Mouse (Mus musculus) limb, embryonic 15.5 days (tissue): ENCODE data around the gene Olfr972. TPM values are rescaled to one million over a fixed set of nuclear protein-coding genes. Genes with fewer than 3 reads are reported as not detected.
"Not testable (repeated sequence)": the region's sequence is repeated elsewhere in the genome, so short reads cannot be mapped to it uniquely, and the experiment has no call there.

ENCODE experiments used
- ATAC-seq: fragments of 200-750 bp; cut with Nextera tagmentation; 2 replicates; pipeline ENCODE4 v1.8.0; 2017; ENCODE audit warnings: low read depth, moderate TSS enrichment; ENCODE audit not compliant: insufficient number of reproducible peaks, low FRiP score, low TSS enrichment
- H3K27ac ChIP-seq: fragments of 300-500 bp; sonication (generic); 2 replicates; pipeline ENCODE4 v1.5.1; 2015; ENCODE audit warnings: moderate library complexity, mild to moderate bottlenecking, inconsistent platforms
- H3K27me3 ChIP-seq: fragments of 300-500 bp; sonication (generic); 2 replicates; pipeline ENCODE4 v1.6.1; 2015; ENCODE audit warnings: inconsistent platforms
- H3K36me3 ChIP-seq: fragments of 300-500 bp; sonication (generic); 2 replicates; pipeline ENCODE4 v1.6.1; 2015; ENCODE audit warnings: inconsistent platforms
- H3K4me1 ChIP-seq: fragments of 300-500 bp; sonication (generic); 2 replicates; pipeline ENCODE4 v1.6.1; 2015; ENCODE audit warnings: inconsistent platforms
- H3K4me2 ChIP-seq: fragments of 300-500 bp; sonication (generic); 2 replicates; pipeline ENCODE4 v1.6.1; 2015; ENCODE audit warnings: mild to moderate bottlenecking, inconsistent platforms
- H3K4me3 ChIP-seq: fragments of 300-500 bp; sonication (generic); 2 replicates; pipeline ENCODE4 v1.5.1; 2015; ENCODE audit warnings: mild to moderate bottlenecking, inconsistent platforms
- H3K9ac ChIP-seq: fragments of 300-500 bp; sonication (generic); 2 replicates; pipeline ENCODE4 v1.6.1; 2015; ENCODE audit warnings: inconsistent platforms
- H3K9me3 ChIP-seq: fragments of 300-500 bp; sonication (generic); 2 replicates; pipeline ENCODE4 v1.6.1; 2016; ENCODE audit warnings: inconsistent platforms
- WGBS: fragments of 180-500 bp; shearing (Covaris S2); methylation state at CpG from one replicate; pipeline ENCODE4 v1.1.7; 2015; 5-methylcytosine and 5-hydroxymethylcytosine counted together
- polyA plus RNA-seq: library from polyadenylated mRNA; unstranded; fragments of >200 nt; fragmentation: Nextera tagmentation; extraction: Ambion mirVana; gene quantifications from 2 replicates; pipeline ENCODE4 v1.2.1, GENCODE M21; 2015

Olfr972 gene
- not detected in 2 replicates for polyA plus RNA-seq

GRCm38 (mm10) chr9:39866122-39866521 is at the start of gene Olfr972:
Gene Olfr972 (plus strand): TSS chr9:39866422.
- Histone ChIP-seq H3K4me3 (no peak within 1 kb of the TSS), H3K9me3 (no peaks in the 10 kb centered on the region)
- no peak for ATAC-seq

GRCm38 (mm10) chr9:39836576-39836975 is 29.6 kb upstream of the Olfr972 start, which contains the start of gene Olfr971:
Gene Olfr971 (plus strand): TSS chr9:39836876.
- H3K4me2 ChIP-seq, H3K9ac ChIP-seq, H3K36me3 ChIP-seq, H3K4me1 ChIP-seq, H3K27me3 ChIP-seq, ATAC-seq, H3K9me3 ChIP-seq, H3K4me3 ChIP-seq, H3K27ac ChIP-seq: not testable (repeated sequence)
- 81% methylated on average over 2 of the region's 2 CpGs for WGBS

More at GRCm38 (mm10) chr9:39866122-39866521, at the start of gene Olfr972:
- Histone ChIP-seq H3K4me2 (no peak within 1 kb of the TSS), H3K27me3 (no peaks in the 10 kb centered on the region), H3K9ac (no peak within 1 kb of the TSS), H3K27ac (no peak within 1 kb of the TSS), H3K4me1 (no peaks in the 10 kb centered on the region), H3K36me3 (no peaks in the 10 kb centered on the region)
- 63% methylated on average over 2 of the region's 2 CpGs for WGBS

- 86% methylated on average over 1 of the region's 1 CpGs for whole genome bisulfite sequencing
- H3K9ac ChIP-seq, H3K4me2 ChIP-seq, ATAC-seq, H3K27me3 ChIP-seq, H3K27ac ChIP-seq, H3K9me3 ChIP-seq, H3K4me3 ChIP-seq, H3K4me1 ChIP-seq, H3K36me3 ChIP-seq: not testable (repeated sequence)
These were observed 5.8 kb downstream of the Olfr972 start for GRCm38 (mm10) chr9:39871986-39872385.

- WGBS, result no CpG with 5 or more reads among the region's 4 CpGs
These were observed 11.5 kb downstream of the Olfr972 start for GRCm38 (mm10) chr9:39877541-39878396.

GRCm38 (mm10) chr9:39905106-39905505 is 38.9 kb downstream of the Olfr972 start:
- no peak overlapping the region for H3K4me3 ChIP-seq
- no peak overlapping the region for H3K27ac ChIP-seq
- no peak for ATAC-seq
- no peaks in the 10 kb centered on the region for H3K4me1 ChIP-seq
- no peaks in the 10 kb centered on the region for H3K27me3 ChIP-seq
- no peak overlapping the region for H3K4me2 ChIP-seq
- no peaks in the 10 kb centered on the region for H3K9me3 ChIP-seq
- 75% methylated on average over 6 of the region's 6 CpGs for WGBS
- no peaks in the 10 kb centered on the region for H3K36me3 ChIP-seq
- H3K9ac ChIP-seq, result no peak overlapping the region

More at GRCm38 (mm10) chr9:39877541-39878396, 11.5 kb downstream of the Olfr972 start:
- not testable (repeated sequence) for H3K4me1 ChIP-seq, H3K27ac ChIP-seq, H3K9ac ChIP-seq, H3K4me2 ChIP-seq, H3K4me3 ChIP-seq, H3K36me3 ChIP-seq, H3K27me3 ChIP-seq, H3K9me3 ChIP-seq, ATAC-seq

- no peak for ATAC-seq
- Histone ChIP-seq H3K4me3 (no peak within 1 kb of the TSS), H3K36me3 (no peaks in the 10 kb centered on the region), H3K4me2 (no peak within 1 kb of the TSS), H3K9ac (no peak within 1 kb of the TSS), H3K4me1 (no peaks in the 10 kb centered on the region), H3K27ac (no peak within 1 kb of the TSS), H3K27me3 (no peaks in the 10 kb centered on the region), H3K9me3 (no peaks in the 10 kb centered on the region)
- 68% methylated on average over 2 of the region's 2 CpGs for WGBS
These were observed 40.8 kb downstream of the Olfr972 start, which contains the start of gene Olfr229 for GRCm38 (mm10) chr9:39907036-39907435. Gene Olfr229 (plus strand): TSS chr9:39907336.

- Histone ChIP-seq H3K27me3 (no peaks in the 10 kb centered on the region), H3K9me3 (no peaks in the 10 kb centered on the region), H3K4me3 (no peak overlapping the region), H3K9ac (no peak overlapping the region), H3K36me3 (no peaks in the 10 kb centered on the region), H3K4me2 (no peak overlapping the region), H3K27ac (no peak overlapping the region), H3K4me1 (no peaks in the 10 kb centered on the region)
- WGBS, result 82% methylated on average over 3 of the region's 3 CpGs
- ATAC-seq, result no peak
These were observed 43.7 kb downstream of the Olfr972 start for GRCm38 (mm10) chr9:39909939-39910338.

Other genes with a start within 250 kb of the Olfr972 start
- not detected in 2 replicates for gene Olfr960, start 245.0 kb upstream of the Olfr972 start, polyA plus RNA-seq
- not detected in 2 replicates for gene Olfr961, start 221.3 kb upstream of the Olfr972 start, polyA plus RNA-seq
- not detected in 2 replicates for gene Olfr963, start 199.2 kb upstream of the Olfr972 start, polyA plus RNA-seq
- not detected in 2 replicates for gene Olfr149, start 159.3 kb upstream of the Olfr972 start, polyA plus RNA-seq
- gene Olfr965, start 155.1 kb upstream of the Olfr972 start, polyA plus RNA-seq, result not detected in 2 replicates
- gene Olfr150, start 135.4 kb upstream of the Olfr972 start, polyA plus RNA-seq, result not detected in 2 replicates
- gene Olfr967, start 120.2 kb upstream of the Olfr972 start, polyA plus RNA-seq, result not detected in 2 replicates
- not detected in 2 replicates for gene Olfr968, start 83.2 kb upstream of the Olfr972 start, polyA plus RNA-seq
- gene Olfr969, start 75.5 kb upstream of the Olfr972 start, polyA plus RNA-seq, result not detected in 2 replicates
- gene Olfr970, start 57.6 kb upstream of the Olfr972 start, polyA plus RNA-seq, result not detected in 2 replicates
- gene Olfr971, start 29.5 kb upstream of the Olfr972 start, polyA plus RNA-seq, result not detected in 2 replicates
- not detected in 2 replicates for gene Olfr229, start 40.9 kb downstream of the Olfr972 start, polyA plus RNA-seq
- gene Olfr974, start 71.1 kb downstream of the Olfr972 start, polyA plus RNA-seq, result not detected in 2 replicates
- gene Olfr975, start 85.6 kb downstream of the Olfr972 start, polyA plus RNA-seq, result not detected in 2 replicates
- gene Olfr976, start 94.7 kb downstream of the Olfr972 start, polyA plus RNA-seq, result not detected in 2 replicates
- not detected in 2 replicates for gene Olfr978, start 125.7 kb downstream of the Olfr972 start, polyA plus RNA-seq
- gene Olfr979, start 137.0 kb downstream of the Olfr972 start, polyA plus RNA-seq, result not detected in 2 replicates
- gene Olfr980, start 143.2 kb downstream of the Olfr972 start, polyA plus RNA-seq, result not detected in 2 replicates
- gene Olfr981, start 155.0 kb downstream of the Olfr972 start, polyA plus RNA-seq, result not detected in 2 replicates
- not detected in 2 replicates for gene Olfr982, start 207.4 kb downstream of the Olfr972 start, polyA plus RNA-seq
- gene Olfr983, start 227.2 kb downstream of the Olfr972 start, polyA plus RNA-seq, result not detected in 2 replicates
- gene Olfr984, start 247.8 kb downstream of the Olfr972 start, polyA plus RNA-seq, result not detected in 2 replicates